ENCODE assay signal across 12 mouse cellular contexts in genomic region chr19:27147404-27147803, GRCm38 (mm10).
DNase-seq lines count a peak whose midpoint lies in the region; ATAC-seq and TF ChIP-seq lines count a peak whose summit lies in the region.
"Had no signal": no experiment of that assay in that cellular context is flagged by ENCODE, and none has a peak within 500 bp of the region (broad histone marks: within the 10 kb centered on the region; RNA-seq: fewer than 3 reads in every experiment).

No protein-coding gene starts in this region.

- no peak for TF ChIP-seq EP300 in lung, postnatal 0 days (IDR thresholded peaks at IDR 0.05)

- no peak overlapping the region for H3K4me3 ChIP-seq in lung, postnatal 0 days (ENCODE audit: low read depth, low read length)
- H3K4me3 ChIP-seq: forebrain, embryonic 10.5 days; liver, embryonic 15.5 days had no signal

- TF ChIP-seq CTCF in lung, postnatal 0 days (IDR thresholded peaks at IDR 0.05) = no peak

- no peaks in the 10 kb centered on the region for H3K36me3 ChIP-seq in lung, postnatal 0 days (ENCODE audit: insufficient read depth, low read length)
- H3K36me3 ChIP-seq: forebrain, embryonic 10.5 days; liver, embryonic 15.5 days had no signal

- peak; percentile 11 for DNase-seq in lung, postnatal 0 days (ENCODE audit: low spot score)
- no peak for DNase-seq in lung, postnatal 14 days
- DNase-seq in gastrocnemius, adult 8-10 months (ENCODE audit: low spot score in 2 of 2) = peak; percentile 33 to 72
- peak; percentile 2 for DNase-seq in kidney, adult 18-20 months
- DNase-seq in lung, postnatal 4 days = peak; percentile 10 to 45
- no peak for DNase-seq in cerebellum, postnatal 4 days (ENCODE audit: low spot score in 2 of 2)
- no peak for DNase-seq in retina, postnatal 1 day

- no peaks in the 10 kb centered on the region for H3K9me3 ChIP-seq in lung, postnatal 0 days (ENCODE audit: low read length)
- H3K9me3 ChIP-seq: forebrain, embryonic 10.5 days; liver, embryonic 15.5 days had no signal

- no peak overlapping the region for H3K27ac ChIP-seq in lung, postnatal 0 days (ENCODE audit: low read length)
- H3K27ac ChIP-seq: forebrain, embryonic 10.5 days; liver, embryonic 15.5 days had no signal

- no peaks in the 10 kb centered on the region for H3K4me1 ChIP-seq in lung, postnatal 0 days (ENCODE audit: insufficient read depth, low read depth, low read length)
- H3K4me1 ChIP-seq: liver, embryonic 15.5 days had no signal

- H3K27me3 ChIP-seq in lung, postnatal 0 days (replicated peaks; ENCODE audit: insufficient read depth, low read length) = no peaks in the 10 kb centered on the region
- H3K27me3 ChIP-seq: liver, embryonic 15.5 days had no signal

- H3K4me2 ChIP-seq in lung, postnatal 0 days (replicated peaks; ENCODE audit: low read depth, low read length) = no peak overlapping the region
- H3K4me2 ChIP-seq: liver, embryonic 15.5 days had no signal

- H3K9ac ChIP-seq in lung, postnatal 0 days (replicated peaks; ENCODE audit: low read depth) = no peak overlapping the region
- H3K9ac ChIP-seq: liver, embryonic 15.5 days had no signal

- 51% methylated on average over 12 of the region's 12 CpGs for WGBS in lung, postnatal 0 days

- peak; percentile 41; the same call in 1 of the 2 replicates for ATAC-seq in lung, postnatal 0 days
- ATAC-seq in erythroblast, adult 5-6 weeks (replicated peaks; ENCODE audit: low FRiP score, poor library complexity, severe bottlenecking) = no peak
- ATAC-seq: CD4-positive, CD25-positive, alpha-beta regulatory T cell, adult 4 months; intestine, embryonic 16.5 days had no signal

Comparison
In these comparisons a context has a peak if more than half of its experiments do, and no peak if none do; other contexts are left out.
1. DNase-seq: peak in lung, postnatal 0 days (single experiment), gastrocnemius, adult 8-10 months (2 of 2), kidney, adult 18-20 months (single experiment) and lung, postnatal 4 days (2 of 2); none in lung, postnatal 14 days (single experiment), cerebellum, postnatal 4 days (0 of 2) and retina, postnatal 1 day (single experiment).